Comparison of ENCODE assay signal across 17 mouse cellular contexts in genomic region chr8:125741855-125742254, GRCm38 (mm10). TPM values are rescaled to one million over a fixed set of nuclear protein-coding genes. Genes with fewer than 3 reads are reported as not detected.
DNase-seq lines count a peak whose midpoint lies in the region; ATAC-seq and TF ChIP-seq lines count a peak whose summit lies in the region.
"Had no signal": no experiment of that assay in that cellular context is flagged by ENCODE, and none has a peak within 500 bp of the region (broad histone marks: within the 10 kb centered on the region; RNA-seq: fewer than 3 reads in every experiment).

No protein-coding gene starts in this region.

- 0 out of 2 replicates have a peak, but pooled peaks have one; percentile 24 for ATAC-seq in liver, embryonic 13.5 days (ENCODE audit: low read depth)
- peak; percentile 92 for ATAC-seq in intestine, embryonic 16.5 days
- ATAC-seq in midbrain, embryonic 16.5 days, result no peak
- no peak for ATAC-seq in midbrain, postnatal 0 days (ENCODE audit: low FRiP score)
- ATAC-seq in forebrain, embryonic 12.5 days (ENCODE audit: low FRiP score), result no peak
- ATAC-seq: hindbrain, embryonic 16.5 days; liver, postnatal 0 days; midbrain, embryonic 15.5 days had no signal

- peaks cover 7% of the 10 kb centered on the region; the same call in 1 of the 2 replicates for H3K36me3 ChIP-seq in liver, embryonic 13.5 days
- no peaks in the 10 kb centered on the region; the same call in 1 of the 2 replicates for H3K36me3 ChIP-seq in intestine, embryonic 16.5 days (ENCODE audit: control insufficient read depth, insufficient read depth, low read length)
- H3K36me3 ChIP-seq in midbrain, embryonic 16.5 days (ENCODE audit: control insufficient read depth, insufficient read depth, low read length), result no peaks in the 10 kb centered on the region
- H3K36me3 ChIP-seq in midbrain, postnatal 0 days (ENCODE audit: insufficient read depth, low read length), result no peaks in the 10 kb centered on the region
- H3K36me3 ChIP-seq in forebrain, embryonic 12.5 days (replicated peaks), result no peaks in the 10 kb centered on the region
- H3K36me3 ChIP-seq: midbrain, embryonic 15.5 days; neural tube, embryonic 12.5 days had no signal

- no peaks in the 10 kb centered on the region for H3K27me3 ChIP-seq in liver, embryonic 13.5 days
- no peaks in the 10 kb centered on the region for H3K27me3 ChIP-seq in intestine, embryonic 16.5 days (replicated peaks; ENCODE audit: control insufficient read depth, insufficient read depth, low read length)
- H3K27me3 ChIP-seq in midbrain, embryonic 16.5 days (ENCODE audit: control insufficient read depth, insufficient read depth, low read depth, low read length), result no peaks in the 10 kb centered on the region
- no peaks in the 10 kb centered on the region for H3K27me3 ChIP-seq in midbrain, postnatal 0 days (ENCODE audit: insufficient read depth, low read length)
- H3K27me3 ChIP-seq in forebrain, embryonic 12.5 days, result no peaks in the 10 kb centered on the region
- H3K27me3 ChIP-seq: midbrain, embryonic 15.5 days; neural tube, embryonic 12.5 days had no signal

- 36% methylated on average over 2 of the region's 2 CpGs for WGBS in liver, embryonic 13.5 days (ENCODE audit: insufficient replicate concordance)
- WGBS in intestine, embryonic 16.5 days, result 43% methylated on average over 2 of the region's 2 CpGs
- 79% methylated on average over 2 of the region's 2 CpGs for WGBS in midbrain, embryonic 16.5 days
- WGBS in midbrain, postnatal 0 days, result 78% methylated on average over 2 of the region's 2 CpGs
- 72% methylated on average over 2 of the region's 2 CpGs for WGBS in forebrain, embryonic 12.5 days

- no peak for TF ChIP-seq CTCF in midbrain, postnatal 0 days (IDR thresholded peaks at IDR 0.05)

- H3K9ac ChIP-seq in liver, embryonic 13.5 days, result no peak overlapping the region
- no peak overlapping the region for H3K9ac ChIP-seq in intestine, embryonic 16.5 days (ENCODE audit: low read depth, low read length)
- no peak overlapping the region for H3K9ac ChIP-seq in midbrain, embryonic 16.5 days (ENCODE audit: low read depth, low read length)
- no peak overlapping the region for H3K9ac ChIP-seq in midbrain, postnatal 0 days (replicated peaks; ENCODE audit: low read length, poor library complexity, severe bottlenecking)
- no peak overlapping the region for H3K9ac ChIP-seq in forebrain, embryonic 12.5 days
- H3K9ac ChIP-seq: liver, postnatal 0 days; midbrain, embryonic 15.5 days; neural tube, embryonic 12.5 days had no signal

- no peaks in the 10 kb centered on the region for H3K9me3 ChIP-seq in liver, embryonic 13.5 days (replicated peaks)
- H3K9me3 ChIP-seq in intestine, embryonic 16.5 days (ENCODE audit: control insufficient read depth, low read length), result no peaks in the 10 kb centered on the region
- H3K9me3 ChIP-seq in midbrain, embryonic 16.5 days (replicated peaks; ENCODE audit: control insufficient read depth, low read length, poor library complexity, severe bottlenecking), result no peaks in the 10 kb centered on the region
- H3K9me3 ChIP-seq in midbrain, postnatal 0 days (ENCODE audit: low read length), result no peaks in the 10 kb centered on the region
- no peaks in the 10 kb centered on the region for H3K9me3 ChIP-seq in forebrain, embryonic 12.5 days
- H3K9me3 ChIP-seq: limb, embryonic 10.5 days; midbrain, embryonic 15.5 days; neural tube, embryonic 12.5 days had no signal

- no peak overlapping the region for H3K4me3 ChIP-seq in liver, embryonic 13.5 days (replicated peaks)
- no peak overlapping the region for H3K4me3 ChIP-seq in intestine, embryonic 16.5 days (ENCODE audit: low read length)
- no peak overlapping the region for H3K4me3 ChIP-seq in midbrain, embryonic 16.5 days (ENCODE audit: low read depth, low read length)
- H3K4me3 ChIP-seq in midbrain, postnatal 0 days (ENCODE audit: low read depth, low read length), result no peak overlapping the region
- no peak overlapping the region for H3K4me3 ChIP-seq in forebrain, embryonic 12.5 days (replicated peaks)
- H3K4me3 ChIP-seq: erythroblast, embryonic 14.5 days; limb, embryonic 10.5 days; midbrain, embryonic 15.5 days; neural tube, embryonic 12.5 days had no signal

- H3K4me1 ChIP-seq in liver, embryonic 13.5 days (replicated peaks), result no peaks in the 10 kb centered on the region; the same call in 1 of the 2 replicates
- H3K4me1 ChIP-seq in intestine, embryonic 16.5 days (ENCODE audit: control insufficient read depth, insufficient read depth, low read length), result peaks cover 7% of the 10 kb centered on the region; the same call in 1 of the 2 replicates
- peaks cover 2% of the 10 kb centered on the region; the same call in 1 of the 2 replicates for H3K4me1 ChIP-seq in midbrain, embryonic 16.5 days (ENCODE audit: control insufficient read depth, insufficient read depth, low read length)
- H3K4me1 ChIP-seq in midbrain, postnatal 0 days (ENCODE audit: insufficient read depth, low read length), result no peaks in the 10 kb centered on the region
- H3K4me1 ChIP-seq in forebrain, embryonic 12.5 days, result 0 out of 2 replicates have a peak, but pooled peaks cover 3% of the 10 kb centered on the region
- H3K4me1 ChIP-seq: midbrain, embryonic 15.5 days; neural tube, embryonic 12.5 days had no signal

- H3K4me2 ChIP-seq in liver, embryonic 13.5 days, result no peak overlapping the region
- no peak overlapping the region for H3K4me2 ChIP-seq in intestine, embryonic 16.5 days (ENCODE audit: low read depth, low read length)
- no peak overlapping the region for H3K4me2 ChIP-seq in midbrain, embryonic 16.5 days (ENCODE audit: low read length)
- no peak overlapping the region for H3K4me2 ChIP-seq in midbrain, postnatal 0 days (ENCODE audit: low read depth, low read length, poor library complexity, severe bottlenecking)
- H3K4me2 ChIP-seq in forebrain, embryonic 12.5 days, result no peak overlapping the region
- H3K4me2 ChIP-seq: midbrain, embryonic 15.5 days; neural tube, embryonic 12.5 days had no signal

- no peak for DNase-seq in liver, embryonic 13.5 days
- DNase-seq in liver, result no peak
- peak; percentile 32 for DNase-seq in lung, postnatal 14 days
- no peak for DNase-seq in midbrain, postnatal 0 days (ENCODE audit: low spot score)
- DNase-seq: cerebellum, adult 11-12 months; heart, adult 11 months; heart, postnatal 14 days; kidney, postnatal 4 days; liver, postnatal 0 days had no signal

- H3K27ac ChIP-seq in liver, embryonic 13.5 days, result no peak overlapping the region
- H3K27ac ChIP-seq in intestine, embryonic 16.5 days (ENCODE audit: low read length), result no peak overlapping the region
- H3K27ac ChIP-seq in midbrain, embryonic 16.5 days (ENCODE audit: low read length), result no peak overlapping the region
- H3K27ac ChIP-seq in midbrain, postnatal 0 days (ENCODE audit: low read depth, low read length), result no peak overlapping the region
- H3K27ac ChIP-seq in forebrain, embryonic 12.5 days, result no peak overlapping the region
- H3K27ac ChIP-seq: midbrain, embryonic 15.5 days; neural tube, embryonic 12.5 days had no signal

RNA-seq across cellular contexts. Expression of gene Ntpcr, which starts 12.1 kb away (rescaled TPM):
- polyA plus RNA-seq in liver, embryonic 13.5 days (2015; fragmentation: Nextera tagmentation; extraction: Ambion mirVana), result 16.8 and 17.7 TPM in 2 replicates
- polyA plus RNA-seq in intestine, embryonic 16.5 days (2015; fragmentation: Nextera tagmentation; extraction: Ambion mirVana), result 30.8 and 32.9 TPM in 2 replicates
- 32.2 and 32.8 TPM in 2 replicates for polyA plus RNA-seq in midbrain, embryonic 16.5 days (2015; fragmentation: Nextera tagmentation; extraction: Ambion mirVana)
- 23.5 and 24.1 TPM in 2 replicates for total RNA-seq in midbrain, postnatal 0 days (2014; rRNA removed)
- polyA plus RNA-seq in midbrain, postnatal 0 days (2015; fragmentation: Nextera tagmentation; extraction: Ambion mirVana), result 32.2 and 35.2 TPM in 2 replicates
- 17.1 and 20.0 TPM in 2 replicates for polyA plus RNA-seq in forebrain, embryonic 12.5 days (2016; fragmentation: Nextera tagmentation; extraction: Ambion mirVana)

Comparison
In these comparisons a context has a peak if more than half of its experiments do, and no peak if none do; other contexts are left out.
1. ATAC-seq: peak in liver, embryonic 13.5 days (single experiment) and intestine, embryonic 16.5 days (single experiment); none in midbrain, embryonic 16.5 days (single experiment), midbrain, postnatal 0 days (single experiment) and forebrain, embryonic 12.5 days (single experiment).